Comparison of ENCODE assay signal across 25 mouse cellular contexts in genomic region chr5:97167401-97168249, GRCm38 (mm10). TPM values are rescaled to one million over a fixed set of nuclear protein-coding genes. Genes with fewer than 3 reads are reported as not detected.
DNase-seq lines count a peak whose midpoint lies in the region; ATAC-seq and TF ChIP-seq lines count a peak whose summit lies in the region.
"Had no signal": no experiment of that assay in that cellular context is flagged by ENCODE, and none has a peak within 500 bp of the region (broad histone marks: within the 10 kb centered on the region; RNA-seq: fewer than 3 reads in every experiment).

No protein-coding gene starts in this region.

- WGBS in hindbrain, embryonic 12.5 days: 69% methylated on average over 18 of the region's 18 CpGs
- WGBS in hindbrain, embryonic 10.5 days: 84% methylated on average over 18 of the region's 18 CpGs
- WGBS in hindbrain, embryonic 14.5 days: 56% methylated on average over 18 of the region's 18 CpGs
- WGBS in neural tube, embryonic 15.5 days: 36% methylated on average over 18 of the region's 18 CpGs

- no peak overlapping the region for H3K4me3 ChIP-seq in hindbrain, embryonic 12.5 days
- no peak overlapping the region for H3K4me3 ChIP-seq in hindbrain, embryonic 10.5 days
- H3K4me3 ChIP-seq in hindbrain, embryonic 14.5 days (replicated peaks; ENCODE audit: low read length): no peak overlapping the region
- H3K4me3 ChIP-seq in neural tube, embryonic 15.5 days (replicated peaks): no peak overlapping the region
- H3K4me3 ChIP-seq in gastrocnemius, adult 2 months: no peak overlapping the region
- H3K4me3 ChIP-seq: forebrain, embryonic 13.5 days; intestine, embryonic 15.5 days; layer of hippocampus, adult 2 months had no signal

- H3K27ac ChIP-seq in hindbrain, embryonic 12.5 days: 0 out of 2 replicates have a peak overlapping the region, but pooled peaks have one; percentile 7
- H3K27ac ChIP-seq in hindbrain, embryonic 10.5 days: no peak overlapping the region
- H3K27ac ChIP-seq in hindbrain, embryonic 14.5 days: no peak overlapping the region
- 0 out of 2 replicates have a peak overlapping the region, but pooled peaks have one; percentile 9 for H3K27ac ChIP-seq in neural tube, embryonic 15.5 days (replicated peaks)
- no peak overlapping the region for H3K27ac ChIP-seq in gastrocnemius, adult 2 months
- H3K27ac ChIP-seq: forebrain, embryonic 13.5 days; intestine, embryonic 15.5 days; layer of hippocampus, adult 2 months; macrophage had no signal

- no peak overlapping the region for H3K4me2 ChIP-seq in hindbrain, embryonic 12.5 days (replicated peaks)
- no peak overlapping the region for H3K4me2 ChIP-seq in hindbrain, embryonic 14.5 days (replicated peaks)
- H3K4me2 ChIP-seq in neural tube, embryonic 15.5 days: no peak overlapping the region
- H3K4me2 ChIP-seq: forebrain, embryonic 13.5 days; heart, embryonic 11.5 days; intestine, embryonic 15.5 days had no signal

- H3K9me3 ChIP-seq in hindbrain, embryonic 12.5 days (replicated peaks): no peaks in the 10 kb centered on the region
- H3K9me3 ChIP-seq in hindbrain, embryonic 10.5 days: no peaks in the 10 kb centered on the region
- no peaks in the 10 kb centered on the region for H3K9me3 ChIP-seq in hindbrain, embryonic 14.5 days (ENCODE audit: control insufficient read depth, low read length)
- no peaks in the 10 kb centered on the region for H3K9me3 ChIP-seq in neural tube, embryonic 15.5 days (replicated peaks)
- H3K9me3 ChIP-seq: forebrain, embryonic 13.5 days; G1E; intestine, embryonic 15.5 days had no signal

- DNase-seq in hindbrain, embryonic 10.5 days (ENCODE audit: low spot score): no peak
- DNase-seq in brain, embryonic 14.5 days (ENCODE audit: low read depth): peak; percentile 33
- DNase-seq in hindbrain, embryonic 14.5 days (ENCODE audit: low spot score): no peak
- DNase-seq in layer of hippocampus, postnatal 25 days (ENCODE audit: extremely low spot score in 1 of 2, low spot score in 1 of 2): no peak
- DNase-seq in gastrocnemius, adult 2 months: no peak
- DNase-seq: adrenal gland, adult 2 months; B cell, adult 2 months; cerebellum, adult 18-20 months; cerebellum, postnatal 14 days; gastrocnemius, postnatal 14 days; heart, adult 11 months; kidney, adult 8-10 months; kidney, postnatal 25 days; layer of hippocampus, postnatal 36 days; right cerebral cortex, postnatal 14 days had no signal

- no peak for TF ChIP-seq POLR2A in brain, embryonic 14.5 days (IDR thresholded peaks at IDR 0.05; ENCODE audit: borderline replicate concordance, extremely low read depth, insufficient read depth, insufficient read length, poor library complexity, severe bottlenecking)

- H3K27me3 ChIP-seq in hindbrain, embryonic 12.5 days: no peaks in the 10 kb centered on the region
- no peaks in the 10 kb centered on the region for H3K27me3 ChIP-seq in hindbrain, embryonic 10.5 days (ENCODE audit: insufficient read depth, poor library complexity, severe bottlenecking)
- H3K27me3 ChIP-seq in hindbrain, embryonic 14.5 days (ENCODE audit: control insufficient read depth, insufficient read depth, low read length): no peaks in the 10 kb centered on the region
- no peaks in the 10 kb centered on the region for H3K27me3 ChIP-seq in neural tube, embryonic 15.5 days (replicated peaks)
- H3K27me3 ChIP-seq: CH12.LX; forebrain, embryonic 13.5 days; intestine, embryonic 15.5 days had no signal

- no peaks in the 10 kb centered on the region for H3K36me3 ChIP-seq in hindbrain, embryonic 12.5 days
- H3K36me3 ChIP-seq in hindbrain, embryonic 10.5 days: no peaks in the 10 kb centered on the region
- no peaks in the 10 kb centered on the region for H3K36me3 ChIP-seq in hindbrain, embryonic 14.5 days (replicated peaks; ENCODE audit: control insufficient read depth, insufficient read depth)
- no peaks in the 10 kb centered on the region for H3K36me3 ChIP-seq in neural tube, embryonic 15.5 days
- H3K36me3 ChIP-seq: G1E; intestine, embryonic 15.5 days had no signal

- intact Hi-C loops in gastrocnemius, adult 2 months (cut with DNase I): no loop called here

- ATAC-seq in hindbrain, embryonic 12.5 days (ENCODE audit: low FRiP score): peak; percentile 79
- peak; percentile 59; the same call in 1 of the 2 replicates for ATAC-seq in hindbrain, embryonic 14.5 days (ENCODE audit: low FRiP score)
- peak; percentile 47; the same call in 1 of the 2 replicates for ATAC-seq in neural tube, embryonic 15.5 days (ENCODE audit: low FRiP score)
- ATAC-seq: forebrain, embryonic 13.5 days; intestine, embryonic 15.5 days; Patski had no signal

- no peaks in the 10 kb centered on the region for H3K4me1 ChIP-seq in hindbrain, embryonic 12.5 days
- H3K4me1 ChIP-seq in hindbrain, embryonic 10.5 days (replicated peaks): no peaks in the 10 kb centered on the region
- no peaks in the 10 kb centered on the region for H3K4me1 ChIP-seq in hindbrain, embryonic 14.5 days (replicated peaks; ENCODE audit: control insufficient read depth, insufficient read depth, low read length)
- H3K4me1 ChIP-seq in neural tube, embryonic 15.5 days: peaks cover 9% of the 10 kb centered on the region
- H3K4me1 ChIP-seq: intestine, embryonic 15.5 days had no signal

- no peak for TF ChIP-seq CTCF in brain, embryonic 14.5 days (IDR thresholded peaks at IDR 0.05; ENCODE audit: borderline replicate concordance, extremely low read depth, insufficient read depth, insufficient read length)
- TF ChIP-seq CTCF in gastrocnemius, adult 2 months (IDR thresholded peaks at IDR 0.05): no peak

- H3K9ac ChIP-seq in hindbrain, embryonic 12.5 days: no peak overlapping the region
- H3K9ac ChIP-seq in hindbrain, embryonic 14.5 days: no peak overlapping the region
- no peak overlapping the region for H3K9ac ChIP-seq in neural tube, embryonic 15.5 days (replicated peaks)
- H3K9ac ChIP-seq: forebrain, embryonic 13.5 days; intestine, embryonic 15.5 days had no signal

RNA-seq across cellular contexts. Expression of gene Paqr3, which starts 56.2 kb away (rescaled TPM):
- polyA plus RNA-seq in hindbrain, embryonic 12.5 days (2016; fragmentation: Nextera tagmentation; extraction: Ambion mirVana): 20.5 and 21.8 TPM in 2 replicates
- polyA plus RNA-seq in hindbrain, embryonic 10.5 days (2016; fragmentation: Nextera tagmentation; extraction: Ambion mirVana): 9.8 and 12.9 TPM in 2 replicates
- 31.9 and 33.9 TPM in 2 replicates for polyA plus RNA-seq in brain, embryonic 14.5 days (2012; rRNA removed)
- 22.7 and 24.0 TPM in 2 replicates for polyA plus RNA-seq in hindbrain, embryonic 14.5 days (2014; fragmentation: Nextera tagmentation; extraction: Ambion mirVana)
- polyA plus RNA-seq in neural tube, embryonic 15.5 days (2015; fragmentation: Nextera tagmentation; extraction: Ambion mirVana): 15.7 and 17.6 TPM in 2 replicates
- total RNA-seq in layer of hippocampus, postnatal 25 days (2021): 10 to 100 TPM; 29.4 to 33.2 TPM
- total RNA-seq in gastrocnemius, adult 2 months (2021): 1 to 10 TPM; 1.8 to 3.3 TPM

Comparison
In these comparisons a context has a peak if more than half of its experiments do, and no peak if none do; other contexts are left out.
1. H3K27ac ChIP-seq: peak in hindbrain, embryonic 12.5 days (single experiment) and neural tube, embryonic 15.5 days (single experiment); none in hindbrain, embryonic 10.5 days (single experiment), hindbrain, embryonic 14.5 days (single experiment) and gastrocnemius, adult 2 months (single experiment).
2. Peak in every context shown above with its lines, with median percentiles within 50 percentile points of each other: ATAC-seq.